Mouse (Mus musculus): ENCODE results near the gene Naip5. TPM values are rescaled to one million over a fixed set of nuclear protein-coding genes. Genes with fewer than 3 reads are reported as not detected.
"Not testable (repeated sequence)": the region's sequence is repeated elsewhere in the genome, so short reads cannot be mapped to it uniquely, and the experiment has no call there.

The Naip5 gene
- 0.11 and 0.27 TPM in 2 replicates for total RNA-seq (2012; rRNA removed)

DNA sequence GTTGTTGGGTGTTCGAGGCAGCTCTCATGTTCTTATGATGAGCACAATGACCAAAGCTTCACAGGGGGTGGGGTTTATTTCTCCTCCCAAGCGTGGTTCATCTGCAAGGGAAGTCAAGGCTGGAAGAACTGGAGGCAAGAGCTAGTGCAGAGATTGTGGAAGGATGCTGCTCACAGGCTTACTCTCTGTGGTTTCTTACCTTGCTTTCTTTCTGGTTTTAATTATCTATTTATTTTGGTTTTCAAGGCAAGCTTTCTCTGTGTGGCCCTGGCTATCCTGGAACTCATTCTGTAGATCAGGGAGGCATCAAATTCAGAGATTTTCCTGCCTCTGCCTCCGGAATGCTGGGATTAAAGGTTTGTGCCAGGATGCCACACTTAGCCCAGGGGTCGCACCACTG lies at the start of gene Naip5:
Gene Naip5 (minus strand): TSS at position 101 of the 400 bp plus-strand sequence.
- H3K4me1 ChIP-seq (ENCODE audit: control insufficient read depth in 2 of 2, insufficient read depth in 2 of 2, low read length in 2 of 2, poor library complexity in 1 of 2); in situ Hi-C loops (cut with MboI; ENCODE audit: low sequenced_read_pairs in 2 of 2, unreplicated experiment in 2 of 2): not testable (repeated sequence)

DNA sequence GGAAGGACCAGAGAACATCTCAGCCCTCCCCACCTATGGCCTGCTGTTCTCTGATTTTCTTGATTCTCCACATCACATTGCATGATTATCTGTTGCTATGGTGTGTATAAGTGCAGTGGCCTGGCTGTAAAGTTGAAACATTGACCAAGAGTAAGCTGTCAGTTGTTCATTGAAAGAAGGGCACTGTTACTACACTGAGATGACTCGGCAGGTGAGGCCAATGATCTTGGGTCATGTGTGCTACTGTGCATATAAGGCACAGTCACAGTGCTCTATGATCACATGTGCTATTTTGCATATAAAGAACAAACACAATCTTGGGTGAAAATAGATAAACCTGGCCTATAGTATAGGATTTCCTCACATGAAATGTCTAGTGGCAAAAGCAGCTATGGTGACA lies 38.5 kb upstream of the Naip5 start:
- H3K9me3 ChIP-seq (ENCODE audit: control insufficient read depth, insufficient read depth, low read depth, low read length): no peaks in the 10 kb centered on the region
- no peak overlapping the region for H3K27ac ChIP-seq (ENCODE audit: insufficient read depth, low read depth, low read length, poor library complexity, severe bottlenecking)
- no peak overlapping the region for H3K9ac ChIP-seq (ENCODE audit: insufficient read depth, low read depth, low read length, poor library complexity, severe bottlenecking)
- in situ Hi-C loops (cut with MboI; ENCODE audit: low sequenced_read_pairs in 2 of 2, unreplicated experiment in 2 of 2): loop anchor here in 1 of 2 experiments (5.0 kb wide), 1 partner anchor 63 kb away; no protein-coding TSS in a partner anchor
- TF ChIP-seq HCFC1 (IDR thresholded peaks at IDR 0.05; ENCODE audit: borderline replicate concordance, insufficient read depth, low read length) (no peak), ZNF384 (IDR thresholded peaks at IDR 0.05; ENCODE audit: low read depth, low read length) (no peak), CHD2 (IDR thresholded peaks at IDR 0.05; ENCODE audit: low read depth, low read length) (no peak), MAFK (IDR thresholded peaks at IDR 0.05; ENCODE audit: insufficient read depth, low read depth, low read length) (no peak), ZC3H11A (IDR thresholded peaks at IDR 0.05; ENCODE audit: borderline replicate concordance, low read depth, low read length) (no peak)
- no peak overlapping the region for H3K4me3 ChIP-seq (ENCODE audit: insufficient read depth in 1 of 2, low read depth in 1 of 2, low read length in 2 of 2, poor library complexity in 1 of 2, severe bottlenecking in 1 of 2)
- H3K36me3 ChIP-seq (ENCODE audit: control insufficient read depth, insufficient read depth, low read length, poor library complexity, severe bottlenecking): no peaks in the 10 kb centered on the region
- DNase-seq (ENCODE audit: low read depth, low spot score): no peak
- no peaks in the 10 kb centered on the region for H3K4me1 ChIP-seq (ENCODE audit: control insufficient read depth in 2 of 2, insufficient read depth in 2 of 2, low read length in 2 of 2, poor library complexity in 1 of 2)

More for the DNA sequence above, at the start of gene Naip5:
- not testable (repeated sequence) for H3K36me3 ChIP-seq (ENCODE audit: control insufficient read depth, insufficient read depth, low read length, poor library complexity, severe bottlenecking); H3K27ac ChIP-seq (ENCODE audit: insufficient read depth, low read depth, low read length, poor library complexity, severe bottlenecking); H3K9ac ChIP-seq (ENCODE audit: insufficient read depth, low read depth, low read length, poor library complexity, severe bottlenecking); DNase-seq (ENCODE audit: low read depth, low spot score); H3K4me3 ChIP-seq (ENCODE audit: insufficient read depth in 1 of 2, low read depth in 1 of 2, low read length in 2 of 2, poor library complexity in 1 of 2, severe bottlenecking in 1 of 2); H3K9me3 ChIP-seq (ENCODE audit: control insufficient read depth, insufficient read depth, low read depth, low read length)

DNA sequence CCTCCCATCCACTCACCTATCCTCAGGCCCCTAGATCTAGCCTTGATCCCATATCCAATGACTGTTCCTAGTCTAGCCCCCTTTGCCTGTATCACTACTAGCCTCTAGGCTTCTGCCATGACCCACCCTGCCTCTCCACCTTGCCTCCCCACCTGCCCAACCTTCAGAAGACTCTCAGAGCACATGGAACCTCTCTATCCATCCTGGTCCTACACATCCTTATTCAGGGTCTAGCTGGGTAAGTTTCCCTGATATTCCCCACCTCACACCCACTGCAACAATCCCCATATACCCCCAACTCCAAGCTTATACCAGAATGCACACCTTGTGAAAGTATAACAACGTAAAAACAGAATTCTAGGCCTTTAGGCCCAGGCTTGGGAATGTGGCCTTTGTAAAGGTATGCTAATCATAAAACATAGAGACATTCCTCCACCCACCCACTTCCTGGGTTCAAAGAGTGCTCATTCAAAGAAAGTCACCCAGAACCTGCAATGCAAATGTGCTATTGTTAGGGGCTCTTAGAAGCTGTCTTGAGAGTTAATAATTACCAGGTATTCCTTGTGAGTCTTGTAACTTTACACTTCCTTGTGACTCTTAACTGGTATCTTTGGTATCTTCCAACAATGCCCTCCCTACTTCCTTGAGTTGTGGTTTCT lies 25.5 kb upstream of the Naip5 start:
- in situ Hi-C loops (cut with MboI; ENCODE audit: low sequenced_read_pairs in 2 of 2, unreplicated experiment in 2 of 2); H3K4me3 ChIP-seq (ENCODE audit: insufficient read depth in 1 of 2, low read depth in 1 of 2, low read length in 2 of 2, poor library complexity in 1 of 2, severe bottlenecking in 1 of 2); DNase-seq (ENCODE audit: low read depth, low spot score); H3K4me1 ChIP-seq (ENCODE audit: control insufficient read depth in 2 of 2, insufficient read depth in 2 of 2, low read length in 2 of 2, poor library complexity in 1 of 2); H3K9me3 ChIP-seq (ENCODE audit: control insufficient read depth, insufficient read depth, low read depth, low read length); H3K27ac ChIP-seq (ENCODE audit: insufficient read depth, low read depth, low read length, poor library complexity, severe bottlenecking); H3K36me3 ChIP-seq (ENCODE audit: control insufficient read depth, insufficient read depth, low read length, poor library complexity, severe bottlenecking); H3K9ac ChIP-seq (ENCODE audit: insufficient read depth, low read depth, low read length, poor library complexity, severe bottlenecking): not testable (repeated sequence)

DNA sequence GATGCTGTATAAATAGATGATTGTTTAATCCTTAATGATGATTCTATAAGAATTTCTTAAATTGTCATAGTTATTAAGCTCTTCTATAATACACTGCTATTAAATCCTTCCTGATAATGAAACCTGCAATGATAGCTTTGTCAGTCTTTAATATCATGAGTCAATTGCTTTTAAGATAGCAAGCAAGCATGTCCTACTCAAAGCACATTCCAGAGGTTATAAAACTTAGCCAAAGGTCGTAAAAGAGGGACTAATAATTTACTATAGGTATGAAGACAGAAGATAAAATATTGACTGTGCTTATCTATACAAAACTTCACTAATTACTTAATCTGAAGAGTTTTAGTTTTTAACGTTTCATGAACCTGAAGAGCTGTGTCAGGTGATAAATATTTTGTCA lies 10.9 kb upstream of the Naip5 start:
- DNase-seq (ENCODE audit: low read depth, low spot score); H3K4me3 ChIP-seq (ENCODE audit: insufficient read depth in 1 of 2, low read depth in 1 of 2, low read length in 2 of 2, poor library complexity in 1 of 2, severe bottlenecking in 1 of 2); H3K27ac ChIP-seq (ENCODE audit: insufficient read depth, low read depth, low read length, poor library complexity, severe bottlenecking); in situ Hi-C loops (cut with MboI; ENCODE audit: low sequenced_read_pairs in 2 of 2, unreplicated experiment in 2 of 2); H3K4me1 ChIP-seq (ENCODE audit: control insufficient read depth in 2 of 2, insufficient read depth in 2 of 2, low read length in 2 of 2, poor library complexity in 1 of 2); H3K9me3 ChIP-seq (ENCODE audit: control insufficient read depth, insufficient read depth, low read depth, low read length); H3K9ac ChIP-seq (ENCODE audit: insufficient read depth, low read depth, low read length, poor library complexity, severe bottlenecking); H3K36me3 ChIP-seq (ENCODE audit: control insufficient read depth, insufficient read depth, low read length, poor library complexity, severe bottlenecking): not testable (repeated sequence)

DNA sequence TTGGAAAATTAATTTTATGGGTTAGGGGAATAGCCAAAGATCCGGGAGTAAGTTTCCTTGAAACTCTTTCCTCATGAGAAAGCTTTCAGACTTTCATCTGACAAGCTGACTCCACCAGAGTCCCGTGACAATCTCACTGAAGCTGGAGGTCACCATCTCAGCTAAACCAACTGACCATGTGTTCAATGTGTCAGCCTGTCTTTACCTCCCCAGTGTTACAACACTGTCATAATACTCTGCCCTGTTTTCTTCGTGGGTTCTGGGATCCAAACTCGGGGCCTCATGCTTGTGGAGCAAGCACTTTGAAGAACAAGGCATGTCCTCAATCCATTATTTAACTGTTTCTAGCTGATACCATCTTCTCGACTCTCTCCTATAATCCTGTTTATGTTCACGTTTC lies 9.8 kb upstream of the Naip5 start:
- DNase-seq (ENCODE audit: low read depth, low spot score); in situ Hi-C loops (cut with MboI; ENCODE audit: low sequenced_read_pairs in 2 of 2, unreplicated experiment in 2 of 2); H3K27ac ChIP-seq (ENCODE audit: insufficient read depth, low read depth, low read length, poor library complexity, severe bottlenecking); H3K4me1 ChIP-seq (ENCODE audit: control insufficient read depth in 2 of 2, insufficient read depth in 2 of 2, low read length in 2 of 2, poor library complexity in 1 of 2); H3K4me3 ChIP-seq (ENCODE audit: insufficient read depth in 1 of 2, low read depth in 1 of 2, low read length in 2 of 2, poor library complexity in 1 of 2, severe bottlenecking in 1 of 2); H3K9ac ChIP-seq (ENCODE audit: insufficient read depth, low read depth, low read length, poor library complexity, severe bottlenecking); H3K9me3 ChIP-seq (ENCODE audit: control insufficient read depth, insufficient read depth, low read depth, low read length); H3K36me3 ChIP-seq (ENCODE audit: control insufficient read depth, insufficient read depth, low read length, poor library complexity, severe bottlenecking): not testable (repeated sequence)

DNA sequence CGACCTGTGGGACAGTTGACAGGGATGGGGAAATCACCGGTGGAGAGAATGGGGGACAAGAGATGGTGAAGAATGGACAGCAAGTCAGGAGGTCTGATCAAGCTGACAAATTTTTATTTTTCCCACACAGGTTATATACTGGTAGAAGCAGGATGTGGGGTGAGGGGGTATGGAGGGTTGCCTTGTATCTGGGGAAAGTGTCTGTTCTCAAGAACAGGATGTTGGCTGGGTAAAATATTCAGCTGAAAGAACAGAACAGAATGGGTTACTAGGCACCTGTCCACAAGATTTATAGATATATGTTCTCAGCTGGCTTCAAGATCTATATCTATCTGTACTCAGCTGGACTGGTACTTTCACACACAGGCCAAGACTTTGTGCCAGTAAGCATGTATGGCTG lies 5.8 kb upstream of the Naip5 start:
- H3K27ac ChIP-seq (ENCODE audit: insufficient read depth, low read depth, low read length, poor library complexity, severe bottlenecking); H3K4me3 ChIP-seq (ENCODE audit: insufficient read depth in 1 of 2, low read depth in 1 of 2, low read length in 2 of 2, poor library complexity in 1 of 2, severe bottlenecking in 1 of 2); H3K9me3 ChIP-seq (ENCODE audit: control insufficient read depth, insufficient read depth, low read depth, low read length); H3K9ac ChIP-seq (ENCODE audit: insufficient read depth, low read depth, low read length, poor library complexity, severe bottlenecking); H3K4me1 ChIP-seq (ENCODE audit: control insufficient read depth in 2 of 2, insufficient read depth in 2 of 2, low read length in 2 of 2, poor library complexity in 1 of 2); DNase-seq (ENCODE audit: low read depth, low spot score); in situ Hi-C loops (cut with MboI; ENCODE audit: low sequenced_read_pairs in 2 of 2, unreplicated experiment in 2 of 2); H3K36me3 ChIP-seq (ENCODE audit: control insufficient read depth, insufficient read depth, low read length, poor library complexity, severe bottlenecking): not testable (repeated sequence)

DNA sequence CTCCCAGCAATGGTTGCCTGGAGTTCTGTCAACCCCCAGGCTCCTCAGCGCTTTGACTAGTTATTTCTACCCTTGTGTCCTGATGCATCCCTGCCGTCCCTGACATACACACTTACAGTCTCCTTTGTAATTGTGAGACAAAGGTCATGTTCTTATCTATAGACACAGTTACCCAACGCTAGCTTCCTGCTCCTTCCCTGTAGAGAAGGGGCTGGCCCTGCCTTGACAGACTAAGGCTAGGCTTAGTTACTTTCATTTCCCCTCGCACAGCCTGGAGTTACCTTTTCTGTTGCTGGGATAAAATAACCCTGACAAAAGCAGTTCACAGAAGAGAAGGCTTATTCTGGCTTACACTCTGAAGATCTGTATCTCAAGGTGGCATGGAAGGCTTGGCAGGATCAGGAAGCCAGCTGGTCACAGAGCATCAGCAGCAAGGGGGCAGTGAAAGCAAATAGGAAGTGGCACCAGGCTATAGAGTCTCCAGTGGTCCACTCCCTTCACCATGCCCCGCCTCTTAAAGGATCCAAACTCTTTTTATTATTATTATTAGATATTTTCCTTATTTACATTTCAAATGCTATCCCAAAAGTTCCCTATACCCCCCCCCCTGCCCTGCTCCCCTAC lies 885 bp upstream of the Naip5 start:
- H3K9ac ChIP-seq (ENCODE audit: insufficient read depth, low read depth, low read length, poor library complexity, severe bottlenecking); H3K9me3 ChIP-seq (ENCODE audit: control insufficient read depth, insufficient read depth, low read depth, low read length); H3K27ac ChIP-seq (ENCODE audit: insufficient read depth, low read depth, low read length, poor library complexity, severe bottlenecking); in situ Hi-C loops (cut with MboI; ENCODE audit: low sequenced_read_pairs in 2 of 2, unreplicated experiment in 2 of 2); H3K4me1 ChIP-seq (ENCODE audit: control insufficient read depth in 2 of 2, insufficient read depth in 2 of 2, low read length in 2 of 2, poor library complexity in 1 of 2); DNase-seq (ENCODE audit: low read depth, low spot score); H3K4me3 ChIP-seq (ENCODE audit: insufficient read depth in 1 of 2, low read depth in 1 of 2, low read length in 2 of 2, poor library complexity in 1 of 2, severe bottlenecking in 1 of 2); H3K36me3 ChIP-seq (ENCODE audit: control insufficient read depth, insufficient read depth, low read length, poor library complexity, severe bottlenecking): not testable (repeated sequence)

All from ES-E14 (cell line).